Mouse (Mus musculus) heart, postnatal 25 days (tissue): ENCODE measurements at regions not wholly inside any gene's neighbourhood (a gene's known extent, or its start where the extent isn't known, plus 50 kb on each side); places are given as distances from the start of the nearest gene placed in this dataset.
"Not testable (repeated sequence)": the region's sequence is repeated elsewhere in the genome, so short reads cannot be mapped to it uniquely, and the experiment has no call there.

Experiments used
- DNase-seq: peaks from one replicate; pipeline ENCODE4 v3.0.0; 2022; ENCODE audit warnings: low spot score
- intact Hi-C: fragments of 180-260 bp; cut with DNase I; formaldehyde crosslinking; loops from one replicate; pipeline ENCODE4 v1.15.1; 2025

GRCm38 (mm10) chr4:114296380-114296779 lies 110.1 kb upstream of the Trabd2b start:
- DNase-seq = no peak
- intact Hi-C loops = no loop called here

DNA sequence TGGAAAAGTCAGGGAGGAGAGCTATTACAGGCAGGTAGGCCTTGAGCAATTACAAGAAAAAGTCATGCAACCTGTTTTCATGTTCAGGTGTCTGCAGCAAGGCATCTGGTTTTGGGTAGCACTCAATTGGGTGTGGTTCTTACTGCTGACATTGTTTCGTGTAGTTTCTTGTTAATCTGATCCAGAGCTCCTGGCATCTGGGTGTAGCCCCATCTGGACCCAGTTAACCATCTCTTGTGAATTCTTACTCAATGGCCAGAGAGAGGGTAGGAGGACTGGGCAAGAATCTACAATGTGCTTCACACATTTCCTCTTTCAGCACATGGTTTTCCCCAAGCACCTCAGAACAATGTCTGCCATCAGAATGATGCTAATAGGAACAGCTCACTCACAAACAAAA lies 108.0 kb upstream of the Trabd2b start:
- DNase-seq, intact Hi-C loops: not testable (repeated sequence)

DNA sequence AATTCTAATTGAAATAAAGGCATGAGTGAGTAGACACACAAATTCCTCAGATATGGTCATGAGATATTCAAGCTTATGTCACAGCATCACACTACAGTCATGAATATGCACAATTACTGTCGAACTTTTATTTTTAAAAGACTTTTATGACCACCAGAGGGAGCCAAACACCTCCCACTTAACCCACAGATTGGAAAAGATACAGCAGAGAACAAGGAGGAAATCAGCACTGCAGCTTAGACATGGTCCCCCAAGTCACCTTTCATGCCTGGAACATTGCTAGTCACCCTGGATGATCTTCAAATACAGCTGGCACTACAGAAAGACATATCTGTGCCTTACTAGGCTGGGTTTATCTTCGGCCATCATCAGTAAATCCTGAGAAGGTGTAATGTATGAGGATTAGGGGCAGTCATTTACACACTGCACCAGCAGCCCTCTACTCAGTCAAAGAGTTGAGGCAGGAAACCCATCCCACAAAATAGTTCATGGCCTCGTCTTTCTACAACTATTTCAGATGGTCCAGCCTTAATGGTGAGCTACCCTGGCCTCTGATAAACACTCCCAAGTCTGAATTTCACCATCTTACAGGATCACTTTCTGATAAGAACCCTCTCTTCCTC lies 106.0 kb upstream of the Trabd2b start:
- intact Hi-C loops = loop anchor here (5.0 kb wide), 1 partner anchor 337 kb away; no protein-coding TSS in a partner anchor

DNA sequence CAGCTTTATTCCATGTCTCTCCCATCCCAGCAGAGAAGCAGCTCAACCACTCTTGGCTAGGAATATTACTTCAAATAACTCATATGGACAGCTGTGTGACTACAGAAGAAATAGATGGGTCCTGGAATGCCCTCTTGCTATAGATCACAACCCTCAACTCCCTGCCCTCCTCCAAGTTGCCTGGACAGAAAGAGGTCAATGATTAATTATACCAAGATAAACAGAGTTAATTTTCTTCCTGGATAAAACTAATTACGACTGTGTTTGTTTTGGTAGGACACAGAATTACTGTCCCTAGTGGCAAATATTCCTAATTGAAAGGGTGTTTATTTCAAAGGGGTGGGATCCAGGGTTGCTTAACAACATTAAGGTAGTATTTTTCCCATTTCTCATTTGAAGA lies 101.9 kb upstream of the Trabd2b start:
- intact Hi-C loops = loop anchor here (5.0 kb wide), 1 partner anchor 333 kb away; no protein-coding TSS in a partner anchor
- DNase-seq = no peak

More for the DNA sequence above, 106.0 kb upstream of the Trabd2b start:
- DNase-seq = no peak

DNA sequence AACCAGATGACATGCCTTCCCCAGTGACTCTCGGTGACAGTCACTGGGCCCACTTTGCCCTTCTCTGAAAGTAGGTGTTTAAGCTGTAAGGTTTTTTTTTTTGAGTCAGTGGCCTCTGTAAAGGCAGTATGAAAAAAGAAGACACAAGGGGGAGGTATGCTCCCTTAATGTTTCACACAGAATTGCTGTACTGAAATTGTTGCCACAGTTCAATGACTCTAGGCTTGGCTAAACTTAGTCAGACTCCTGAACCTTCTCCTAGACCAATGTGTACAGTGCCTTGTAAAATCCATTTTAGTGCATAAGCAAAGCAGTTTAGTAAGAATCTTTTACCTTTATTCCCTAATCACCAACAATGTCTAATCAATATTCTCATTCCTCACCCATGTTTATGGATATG lies 99.0 kb upstream of the Trabd2b start:
- no peak for DNase-seq
- intact Hi-C loops = no loop called here

DNA sequence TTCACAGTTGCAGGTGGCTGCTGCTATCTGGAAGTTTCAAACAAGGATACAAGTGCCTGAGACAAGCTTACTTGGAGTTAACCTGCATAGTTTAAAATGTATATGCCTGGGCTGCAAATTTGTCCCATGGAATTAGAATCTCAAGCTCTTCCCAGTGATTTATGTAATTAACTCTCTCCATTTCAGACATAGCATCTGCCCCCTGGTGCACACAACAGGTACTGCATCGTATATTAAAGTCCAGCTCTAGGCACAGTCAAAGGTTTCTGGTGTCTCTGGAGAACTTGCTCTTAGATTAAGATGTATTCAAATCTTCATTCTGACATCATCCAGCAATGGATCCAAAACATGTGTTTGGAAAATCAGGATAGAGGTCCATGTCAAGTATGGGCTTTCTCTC lies 98.0 kb upstream of the Trabd2b start:
- intact Hi-C loops = no loop called here
- DNase-seq = no peak

DNA sequence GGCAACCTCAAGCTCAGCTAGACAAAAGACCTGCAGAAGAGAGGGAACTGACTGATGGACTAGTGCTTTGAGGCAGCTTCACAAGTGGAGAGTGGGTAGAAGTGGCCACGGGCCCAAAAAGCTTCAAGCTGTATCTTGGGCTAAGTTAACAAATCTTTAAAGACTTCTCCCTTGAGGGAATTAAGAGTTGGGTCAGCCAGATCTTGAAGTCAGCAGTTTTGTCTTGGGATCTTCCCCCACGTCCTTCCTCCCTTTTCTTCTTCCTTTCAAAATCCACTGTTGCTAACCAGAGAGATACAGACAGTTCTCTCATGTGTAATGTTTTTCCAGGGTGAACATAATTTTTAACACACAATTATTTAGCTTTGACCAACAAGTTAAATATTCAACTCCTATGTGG lies 91.5 kb upstream of the Trabd2b start:
- intact Hi-C loops = no loop called here
- DNase-seq = no peak

GRCm38 (mm10) chr4:114315556-114315955 lies 91.0 kb upstream of the Trabd2b start:
- intact Hi-C loops = no loop called here
- no peak for DNase-seq

- no peak for DNase-seq
- intact Hi-C loops = no loop called here
Observed at GRCm38 (mm10) chr4:114317076-114317475, 89.4 kb upstream of the Trabd2b start.

- intact Hi-C loops = no loop called here
- no peak for DNase-seq
Observed at GRCm38 (mm10) chr4:114320076-114320475, 86.4 kb upstream of the Trabd2b start.

DNA sequence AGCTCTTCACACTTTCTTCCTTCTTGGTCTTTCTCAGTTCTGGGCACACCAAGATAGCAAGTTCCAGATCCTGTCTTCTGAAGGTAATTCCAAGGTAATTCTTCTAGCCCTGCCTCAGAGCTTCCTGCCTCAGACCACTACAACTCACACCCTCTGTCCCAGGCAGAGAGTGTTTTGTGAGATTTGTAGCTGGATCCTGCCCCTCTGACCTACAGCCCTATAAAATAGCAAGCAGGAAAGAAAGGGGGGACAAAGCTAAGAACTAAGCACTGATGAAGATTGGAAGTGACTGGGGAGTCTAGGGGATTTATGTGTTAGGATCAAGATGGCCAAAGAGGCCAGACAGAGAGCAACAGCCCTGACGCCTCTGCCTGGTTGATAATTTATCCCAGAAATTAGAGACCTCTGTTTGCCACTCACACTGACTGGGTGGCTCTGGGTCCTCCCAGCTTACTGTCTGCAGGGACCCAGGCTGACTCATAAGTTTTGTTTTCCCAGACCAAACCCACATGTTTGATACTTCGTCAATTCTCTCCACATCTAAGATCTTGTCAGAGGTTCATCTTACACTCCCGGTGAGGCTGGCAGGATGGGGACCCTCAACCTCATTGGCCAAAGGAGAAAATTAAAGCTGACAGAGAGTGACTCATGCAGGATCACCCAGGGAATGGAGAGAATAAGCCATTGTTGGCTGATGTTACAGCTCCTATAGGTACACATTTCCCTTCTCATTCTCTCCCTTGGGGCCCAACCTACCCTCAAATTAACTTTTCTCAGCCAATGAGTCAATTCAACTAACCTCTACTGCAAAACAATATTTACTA lies 84.8 kb upstream of the Trabd2b start:
- intact Hi-C loops = no loop called here
- DNase-seq = no peak

DNA sequence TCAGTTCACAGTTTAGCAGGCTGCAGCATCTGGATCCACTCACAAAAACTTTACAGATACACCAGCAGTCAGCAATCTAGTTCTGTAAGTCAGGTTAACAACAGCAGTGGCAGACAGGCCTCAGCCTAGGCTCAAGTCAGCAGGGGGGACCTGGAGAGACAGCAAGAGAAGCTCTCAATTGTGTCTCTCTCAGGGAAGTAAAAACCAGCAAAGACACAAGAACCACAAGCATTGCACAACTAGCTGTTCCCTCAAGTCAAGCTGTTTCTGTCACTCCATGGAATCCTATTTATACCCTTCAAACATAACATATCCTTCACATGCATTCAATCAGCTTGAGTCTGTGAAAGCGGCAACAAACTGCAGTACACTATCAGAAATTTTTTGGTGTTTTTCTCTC lies 76.5 kb upstream of the Trabd2b start:
- DNase-seq = no peak
- intact Hi-C loops = no loop called here

DNA sequence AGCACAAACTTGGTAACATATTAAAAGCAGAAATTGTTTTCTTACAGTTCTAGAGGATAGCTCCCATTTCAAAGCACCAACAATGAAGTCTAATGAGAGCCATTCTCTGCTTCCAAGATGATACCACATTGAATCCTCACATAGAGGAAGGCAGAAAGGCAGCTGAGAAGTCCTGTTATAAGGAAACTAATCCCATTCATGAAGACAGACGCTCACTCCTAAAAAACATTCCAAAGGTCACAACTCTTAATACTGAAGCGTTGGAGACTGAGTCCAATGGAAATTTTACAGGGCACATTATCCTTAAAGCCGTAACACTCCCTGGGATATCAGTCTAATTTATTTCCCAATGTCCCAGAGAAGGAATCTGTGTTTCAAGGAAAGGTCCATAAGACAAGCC lies 75.4 kb upstream of the Trabd2b start:
- no peak for DNase-seq
- intact Hi-C loops = no loop called here

- intact Hi-C loops = no loop called here
- DNase-seq = no peak
Observed at GRCm38 (mm10) chr4:114334850-114335249, 71.7 kb upstream of the Trabd2b start.

DNA sequence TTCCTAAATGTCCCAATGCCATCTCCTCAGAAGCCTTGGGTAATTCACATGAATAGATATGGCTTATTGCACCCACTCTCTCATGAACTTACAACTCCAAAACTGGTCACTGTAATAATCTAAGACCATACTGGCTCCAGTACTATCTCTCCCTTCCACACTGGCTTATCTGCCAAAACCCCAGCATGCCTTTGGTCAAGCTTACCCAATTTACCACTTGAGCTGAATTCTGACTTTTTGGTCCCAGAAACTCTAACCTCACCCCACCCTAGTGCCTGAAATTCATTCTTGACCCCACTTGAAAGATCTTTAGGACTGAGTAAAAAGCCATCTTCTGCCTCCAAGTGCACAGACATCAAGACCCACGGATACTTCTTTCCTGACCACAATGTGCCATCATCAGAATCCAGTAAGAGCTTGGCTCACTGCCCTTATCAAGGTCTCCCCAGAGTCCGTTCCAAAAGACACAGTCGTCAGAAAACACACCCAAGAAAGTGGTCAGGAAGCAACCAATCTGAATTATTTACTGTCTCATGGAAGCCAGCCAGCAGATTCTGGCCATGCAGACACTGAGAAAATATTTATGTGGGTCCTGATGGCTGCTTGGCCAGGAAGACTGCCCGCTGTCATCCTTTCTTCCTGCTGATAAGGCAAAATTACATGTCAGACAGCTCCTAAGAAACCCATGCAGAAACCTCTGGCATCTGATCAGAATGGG lies 70.3 kb upstream of the Trabd2b start:
- intact Hi-C loops = no loop called here
- no peak for DNase-seq

DNA sequence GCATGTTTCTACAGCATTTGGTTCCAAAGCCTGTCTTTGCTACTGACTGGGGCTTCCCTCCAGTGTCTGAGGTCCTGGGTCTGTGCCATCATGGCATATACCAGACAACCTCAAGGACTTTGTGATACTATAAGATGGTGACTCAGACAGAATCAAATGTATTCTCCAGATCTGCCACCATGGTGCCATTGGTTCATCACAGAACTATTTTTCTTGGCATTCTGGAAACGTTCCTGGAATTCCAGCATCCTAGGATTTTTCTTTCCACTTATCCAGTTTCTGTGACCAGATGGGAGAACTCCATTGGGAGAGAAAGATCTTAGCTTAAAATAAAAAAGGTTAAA lies 69.8 kb upstream of the Trabd2b start:
- intact Hi-C loops = no loop called here
- no peak for DNase-seq

GRCm38 (mm10) chr4:114339793-114340192 lies 66.7 kb upstream of the Trabd2b start:
- DNase-seq = no peak
- intact Hi-C loops = no loop called here

GRCm38 (mm10) chr4:114345154-114345553 lies 61.4 kb upstream of the Trabd2b start:
- intact Hi-C loops = loop anchor here (5.0 kb wide), 1 partner anchor 62 kb away; the partner anchor contains the start of gene Trabd2b
- no peak for DNase-seq

DNA sequence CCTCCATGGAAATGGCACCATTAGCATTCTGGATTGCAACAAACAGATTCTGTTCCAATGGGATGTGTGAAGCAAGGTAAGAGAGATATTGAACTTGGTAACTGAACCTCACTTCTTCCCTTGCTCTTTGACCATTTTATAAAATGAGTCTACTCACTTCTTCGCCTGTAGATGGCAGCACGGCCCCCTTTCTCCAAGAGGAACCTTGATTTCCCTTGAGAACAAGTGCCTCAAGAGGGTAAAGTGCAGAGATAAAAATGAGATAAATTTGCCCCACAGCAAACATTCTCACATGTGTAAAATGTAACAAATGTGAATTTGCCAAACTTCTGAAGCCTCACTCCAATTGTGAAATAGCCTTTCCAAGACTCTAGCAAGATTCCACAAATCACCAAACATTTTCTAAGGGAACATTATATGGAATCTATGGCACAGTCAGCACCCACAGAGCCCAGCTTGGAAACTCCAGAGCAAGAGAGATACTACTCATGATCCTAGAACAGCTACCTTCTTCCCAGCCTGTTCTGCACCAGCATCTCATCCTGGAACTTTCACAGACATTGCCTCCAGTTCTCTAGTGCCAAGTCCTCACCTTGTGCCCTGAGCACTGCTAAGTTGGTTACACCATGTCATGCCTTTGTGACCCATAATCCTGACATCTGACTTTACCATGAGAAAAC lies 60.3 kb upstream of the Trabd2b start:
- no peak for DNase-seq
- intact Hi-C loops = loop anchor here (1.0 to 5.0 kb wide), 2 partner anchors 61 to 290 kb away; partner anchors contain the start of gene Trabd2b

GRCm38 (mm10) chr4:114346884-114347283 lies 59.6 kb upstream of the Trabd2b start:
- intact Hi-C loops = loop anchor here (1.0 to 5.0 kb wide), 2 partner anchors 60 to 289 kb away; partner anchors contain the start of gene Trabd2b

More at GRCm38 (mm10) chr4:114346884-114347283, 59.6 kb upstream of the Trabd2b start:
- no peak for DNase-seq
